Mouse (Mus musculus): ENCODE data around the gene Fyb2.

DNA sequence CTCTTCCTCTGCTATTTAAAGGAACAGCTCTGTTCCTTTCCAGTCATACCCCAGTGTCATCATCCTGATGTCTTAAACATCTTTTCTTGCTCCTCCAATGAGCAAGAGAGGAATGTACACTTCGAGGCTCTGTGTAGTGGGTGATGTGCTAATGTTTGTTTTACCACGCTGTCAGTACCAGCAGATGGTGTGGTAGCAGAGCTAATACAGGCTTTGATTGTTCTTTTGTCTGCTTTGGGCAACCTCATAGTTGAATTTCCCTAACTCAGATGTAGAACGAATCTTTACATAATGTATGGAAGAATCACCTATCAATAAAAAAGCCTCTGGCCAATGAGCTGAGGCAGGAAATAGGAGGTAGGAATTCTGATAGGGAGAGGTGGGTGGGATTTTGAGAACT lies 36.0 kb downstream of the Fyb2 start:
- TF ChIP-seq CTCF (IDR thresholded peaks at IDR 0.05; ENCODE audit: low read depth, low read length) = no peak
- no peak for TF ChIP-seq POLR2AphosphoS5 (IDR thresholded peaks at IDR 0.05; ENCODE audit: insufficient replicate concordance, low read depth, low read length)
- no peak for TF ChIP-seq TAL1 (conservative IDR thresholded peaks at IDR 0.05; ENCODE audit: low read depth, low read length)
- no peak for TF ChIP-seq GATA1 (IDR thresholded peaks at IDR 0.05; ENCODE audit: borderline replicate concordance, low read length)
- TF ChIP-seq GATA2 (IDR thresholded peaks at IDR 0.05; ENCODE audit: borderline replicate concordance, low read depth, low read length) = no peak
